Mouse (Mus musculus) T-helper 2 cell (primary cell): ENCODE data around the gene Smad6.

ENCODE experiments used
- in situ Hi-C: fragments of 300-600 bp; cut with MboI, MseI; formaldehyde crosslinking; loops from one replicate; pipeline ENCODE4 v1.15.1; 2025; ENCODE audit warnings: high pct_unique_total_duplicates

Gene Smad6

GRCm38 (mm10) chr9:63915976-63916375, 105.9 kb downstream of the Smad6 start:
- in situ Hi-C loops: no loop called here

GRCm38 (mm10) chr9:63914944-63915343, 106.9 kb downstream of the Smad6 start:
- in situ Hi-C loops: no loop called here

GRCm38 (mm10) chr9:63912051-63912450, 109.8 kb downstream of the Smad6 start:
- in situ Hi-C loops: no loop called here

- in situ Hi-C loops: no loop called here
Measured at GRCm38 (mm10) chr9:63909618-63910017, 112.2 kb downstream of the Smad6 start.

- in situ Hi-C loops: no loop called here
Measured at GRCm38 (mm10) chr9:63904543-63904942, 117.3 kb downstream of the Smad6 start.
